ENCODE assay signal across 12 mouse cellular contexts in the genomic region with DNA sequence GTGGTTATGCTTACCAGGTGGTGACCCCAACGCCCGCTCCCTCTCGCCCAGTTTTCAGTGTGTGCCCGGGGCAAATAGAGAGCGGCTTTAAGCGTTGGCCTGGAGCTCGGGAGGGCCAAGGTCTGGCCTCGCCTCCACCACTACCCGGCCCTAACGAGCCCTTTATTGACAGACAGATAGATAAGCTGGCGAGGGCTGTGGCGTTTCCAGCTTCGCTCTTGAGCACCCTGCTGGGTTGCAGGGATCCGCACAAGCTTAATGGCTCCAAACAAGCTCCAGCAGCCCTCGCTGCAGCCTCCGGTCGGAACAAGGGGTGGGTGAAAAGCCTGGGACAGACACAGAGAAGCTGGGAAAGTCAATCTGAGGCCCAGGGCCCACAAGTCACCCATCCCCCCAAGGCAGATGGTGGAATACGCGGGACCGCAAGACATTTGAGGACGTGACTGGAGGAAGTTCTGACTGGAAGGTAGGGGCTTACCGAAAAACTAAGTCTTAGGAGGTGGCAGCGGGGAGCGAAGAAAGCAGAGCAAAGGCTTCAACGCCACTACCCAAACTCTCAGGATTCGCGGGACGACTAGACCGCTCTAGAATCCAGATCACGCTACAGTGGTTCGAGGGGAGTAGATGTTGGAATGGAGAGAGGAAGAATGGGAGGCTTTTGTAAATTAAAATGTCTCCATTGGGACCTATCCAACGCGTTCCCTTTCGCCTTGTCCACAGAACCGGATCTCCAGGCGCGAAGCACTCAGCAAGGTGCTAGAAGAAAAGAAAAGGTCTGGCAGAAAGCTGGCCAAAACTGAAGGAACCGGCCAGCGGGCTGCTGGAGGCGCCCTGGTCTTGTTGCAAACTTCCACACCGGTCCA. TPM values are rescaled to one million over a fixed set of nuclear protein-coding genes. Genes with fewer than 3 reads are reported as not detected.
A peak's percentile ranks its signal among the peaks of the same experiment; 100 is the strongest.
DNase-seq lines count a peak whose midpoint lies in the region; ATAC-seq lines count a peak whose summit lies in the region.
"Had no signal": no experiment of that assay in that cellular context is flagged by ENCODE, and none has a peak within 500 bp of the region (broad histone marks: within the 10 kb centered on the region; RNA-seq: fewer than 3 reads in every experiment).

No protein-coding gene starts in this region.

- peak; percentile 50 for DNase-seq in cerebellum, adult 11-12 months
- no peak for DNase-seq in cerebellum, adult 11 months
- DNase-seq in cerebellum, adult 8-10 months = peak; percentile 14
- peak; percentile 18 for DNase-seq in forebrain, embryonic 14.5 days (ENCODE audit: low spot score)
- peak; percentile 35 for DNase-seq in midbrain, embryonic 14.5 days
- no peak for DNase-seq in spleen, adult 18-20 months
- DNase-seq in adrenal gland, postnatal 10 days = no peak
- no peak for DNase-seq in kidney, postnatal 14 days
- DNase-seq: gastrocnemius, postnatal 36 days; kidney, adult 8-10 months; left cerebral cortex, postnatal 4 days; thymus, postnatal 25 days had no signal

- H3K4me2 ChIP-seq in forebrain, embryonic 14.5 days (ENCODE audit: low read length) = peak overlapping the region; percentile 66
- H3K4me2 ChIP-seq in midbrain, embryonic 14.5 days (ENCODE audit: low read length) = no peak overlapping the region

- no peaks in the 10 kb centered on the region for H3K9me3 ChIP-seq in forebrain, embryonic 14.5 days (replicated peaks; ENCODE audit: control insufficient read depth, low read length)
- no peaks in the 10 kb centered on the region for H3K9me3 ChIP-seq in midbrain, embryonic 14.5 days (ENCODE audit: control insufficient read depth, low read length)

- 14% methylated on average over 41 of the region's 41 CpGs for WGBS in forebrain, embryonic 14.5 days
- under 1% methylated on average over 41 of the region's 41 CpGs for WGBS in midbrain, embryonic 14.5 days

- H3K4me3 ChIP-seq in forebrain, embryonic 14.5 days (ENCODE audit: low read depth, low read length) = no peak overlapping the region; the same call in 1 of the 2 replicates
- no peak overlapping the region for H3K4me3 ChIP-seq in midbrain, embryonic 14.5 days (replicated peaks; ENCODE audit: low read depth, low read length)

- H3K27me3 ChIP-seq in forebrain, embryonic 14.5 days (replicated peaks; ENCODE audit: control insufficient read depth, insufficient read depth, low read length) = peaks cover 59% of the 10 kb centered on the region
- H3K27me3 ChIP-seq in midbrain, embryonic 14.5 days (ENCODE audit: control insufficient read depth, insufficient read depth, low read length) = peaks cover 99% of the 10 kb centered on the region

- no peak for ATAC-seq in forebrain, embryonic 14.5 days
- no peak for ATAC-seq in midbrain, embryonic 14.5 days (ENCODE audit: low FRiP score, low TSS enrichment)

- peaks cover 25% of the 10 kb centered on the region for H3K4me1 ChIP-seq in forebrain, embryonic 14.5 days (ENCODE audit: control insufficient read depth, insufficient read depth, low read length)
- peaks cover 6% of the 10 kb centered on the region; the same call in 1 of the 2 replicates for H3K4me1 ChIP-seq in midbrain, embryonic 14.5 days (ENCODE audit: control insufficient read depth, insufficient read depth, low read length)

- H3K27ac ChIP-seq in forebrain, embryonic 14.5 days (ENCODE audit: low read depth, low read length) = no peak overlapping the region
- no peak overlapping the region for H3K27ac ChIP-seq in midbrain, embryonic 14.5 days (replicated peaks; ENCODE audit: low read depth, low read length)

- H3K9ac ChIP-seq in forebrain, embryonic 14.5 days (ENCODE audit: low read length) = no peak overlapping the region
- no peak overlapping the region for H3K9ac ChIP-seq in midbrain, embryonic 14.5 days (replicated peaks; ENCODE audit: low read length)

- no peaks in the 10 kb centered on the region for H3K36me3 ChIP-seq in forebrain, embryonic 14.5 days (ENCODE audit: control insufficient read depth, insufficient read depth, low read length)
- no peaks in the 10 kb centered on the region for H3K36me3 ChIP-seq in midbrain, embryonic 14.5 days (ENCODE audit: control insufficient read depth, insufficient read depth, low read length)

RNA-seq across cellular contexts. Expression of a gene that starts 1.7 kb away (rescaled TPM):
- polyA plus RNA-seq in forebrain, embryonic 14.5 days (2014; fragmentation: Nextera tagmentation; extraction: Ambion mirVana) = 44.5 and 51.8 TPM in 2 replicates
- 20.7 and 22.9 TPM in 2 replicates for polyA plus RNA-seq in midbrain, embryonic 14.5 days (2014; fragmentation: Nextera tagmentation; extraction: Ambion mirVana)
- total RNA-seq in adrenal gland, postnatal 10 days (2021) = under 1 TPM in 1 of 2 experiments, not detected in 1; 0.36 TPM
- total RNA-seq: gastrocnemius, postnatal 36 days had no signal

Comparison
In these comparisons a context has a peak if more than half of its experiments do, and no peak if none do; other contexts are left out.
1. DNase-seq: peak in cerebellum, adult 11-12 months (single experiment), cerebellum, adult 8-10 months (single experiment), forebrain, embryonic 14.5 days (single experiment) and midbrain, embryonic 14.5 days (single experiment); none in cerebellum, adult 11 months (single experiment), spleen, adult 18-20 months (0 of 2), adrenal gland, postnatal 10 days (single experiment) and kidney, postnatal 14 days (single experiment).